Mouse (Mus musculus): ENCODE measurements around the gene Gpr61.

GRCm38 (mm10) chr3:108195941-108196590 lies 41.4 kb upstream of the Gpr61 start:
- no peak for TF ChIP-seq GATA1 (IDR thresholded peaks at IDR 0.05; ENCODE audit: borderline replicate concordance, low read length)
- TF ChIP-seq FLI1 (IDR thresholded peaks at IDR 0.05; ENCODE audit: low read length), result no peak
